Mouse (Mus musculus) testis, adult 2 months (tissue): ENCODE results near the gene Atp1b3.

ENCODE experiments used
- CTCF ChIP-seq: fragments of 200-500 bp; IDR thresholded peaks from 2 replicates; pipeline ENCODE4 v1.5.1; 2012; ENCODE audit warnings: low read depth, mild to moderate bottlenecking, inconsistent platforms, low read length, moderate library complexity; ENCODE audit not compliant: control insufficient read depth, insufficient read depth, insufficient replicate concordance
- POLR2A ChIP-seq: fragments of 200-500 bp; IDR thresholded peaks from 2 replicates; pipeline ENCODE4 v1.6.1; 2012; ENCODE audit warnings: low read depth, mild to moderate bottlenecking, inconsistent platforms, low read length, moderate library complexity; ENCODE audit not compliant: control insufficient read depth

GRCm38 (mm10) chr9:96345750-96346149 lies 18.5 kb downstream of the Atp1b3 start:
- TF ChIP-seq CTCF, result no peak
- no peak for TF ChIP-seq POLR2A
